Comparison of ENCODE assay signal across 17 mouse cellular contexts in genomic region chr2:122140815-122141214, GRCm38 (mm10). TPM values are rescaled to one million over a fixed set of nuclear protein-coding genes. Genes with fewer than 3 reads are reported as not detected.
"Had no signal": no experiment of that assay in that cellular context is flagged by ENCODE, and none has a peak within 500 bp of the region (broad histone marks: within the 10 kb centered on the region; RNA-seq: fewer than 3 reads in every experiment).

No protein-coding gene starts in this region.

- H3K4me2 ChIP-seq: hindbrain, embryonic 15.5 days; limb, embryonic 12.5 days; neural tube, embryonic 12.5 days had no signal

- DNase-seq: kidney, adult 8-10 months; kidney, postnatal 25 days; layer of hippocampus, adult 9-11 months; lung, adult 18-20 months; midbrain, embryonic 14.5 days; spleen, adult 18-20 months; thymus, adult 2 months; thymus, postnatal 36 days had no signal

- H3K27ac ChIP-seq: hindbrain, embryonic 15.5 days; limb, embryonic 12.5 days; neural tube, embryonic 12.5 days had no signal

- H3K4me3 ChIP-seq: hindbrain, embryonic 15.5 days; limb, embryonic 12.5 days; neural tube, embryonic 12.5 days had no signal

- H3K9ac ChIP-seq: hindbrain, embryonic 15.5 days; limb, embryonic 12.5 days; neural tube, embryonic 12.5 days had no signal

- H3K9me3 ChIP-seq: hindbrain, embryonic 15.5 days; limb, embryonic 12.5 days; neural tube, embryonic 12.5 days had no signal

- H3K4me1 ChIP-seq: hindbrain, embryonic 15.5 days; limb, embryonic 12.5 days; neural tube, embryonic 12.5 days had no signal

- H3K27me3 ChIP-seq: hindbrain, embryonic 15.5 days; limb, embryonic 12.5 days; neural tube, embryonic 12.5 days had no signal

- H3K36me3 ChIP-seq: hindbrain, embryonic 15.5 days; limb, embryonic 12.5 days; neural tube, embryonic 12.5 days had no signal

RNA-seq across cellular contexts. Expression of gene Trim69, which starts 19.7 kb away (rescaled TPM):
- total RNA-seq: left cerebral cortex, postnatal 36 days; monocyte, adult 5-6 weeks; neutrophil, adult 5-6 weeks had no signal
- polyA plus RNA-seq: hindbrain, embryonic 15.5 days; kidney, embryonic 16.5 days; limb, embryonic 12.5 days; midbrain, embryonic 14.5 days; neural tube, embryonic 12.5 days had no signal

RNA-seq across cellular contexts. Expression of gene Patl2, which starts 45.2 kb away (rescaled TPM):
- total RNA-seq: left cerebral cortex, postnatal 36 days; monocyte, adult 5-6 weeks; neutrophil, adult 5-6 weeks had no signal
- polyA plus RNA-seq: hindbrain, embryonic 15.5 days; kidney, embryonic 16.5 days; limb, embryonic 12.5 days; lung, embryonic 16.5 days; midbrain, embryonic 14.5 days; neural tube, embryonic 12.5 days; stomach, embryonic 14.5 days had no signal

RNA-seq across cellular contexts. Expression of gene Terb2, which starts 45.3 kb away (rescaled TPM):
- total RNA-seq: left cerebral cortex, postnatal 36 days; neutrophil, adult 5-6 weeks had no signal
- polyA plus RNA-seq: kidney, embryonic 16.5 days; limb, embryonic 12.5 days; lung, embryonic 16.5 days; midbrain, embryonic 14.5 days; neural tube, embryonic 12.5 days; stomach, embryonic 14.5 days; thymus, adult 2 months had no signal
